Mouse (Mus musculus) bone marrow, adult 2 months (tissue): Measurements from ENCODE around the gene Mettl25.

Experiments used
- CTCF ChIP-seq: fragments of 200-500 bp; IDR thresholded peaks from 2 replicates; pipeline ENCODE4 v1.5.1; 2011; ENCODE audit warnings: low read length, control low read depth; ENCODE audit not compliant: control insufficient read depth, insufficient read depth
- POLR2A ChIP-seq: fragments of 200-500 bp; IDR thresholded peaks from 2 replicates; pipeline ENCODE4 v1.6.1; 2011; ENCODE audit warnings: low read depth, mild to moderate bottlenecking, control low read depth, low read length, borderline replicate concordance; ENCODE audit not compliant: control insufficient read depth

- TF ChIP-seq CTCF (no peak), POLR2A (no peak)
Measured at GRCm38 (mm10) chr10:105802132-105802531, 39.0 kb downstream of the Mettl25 start.
